Mouse (Mus musculus) bone marrow, adult 2 months (tissue): Measurements from ENCODE around the gene Gm29797.

ENCODE experiments used
- CTCF ChIP-seq: fragments of 200-500 bp; IDR thresholded peaks from 2 replicates; pipeline ENCODE4 v1.5.1; 2011; ENCODE audit warnings: low read length, control low read depth; ENCODE audit not compliant: control insufficient read depth, insufficient read depth
- POLR2A ChIP-seq: fragments of 200-500 bp; IDR thresholded peaks from 2 replicates; pipeline ENCODE4 v1.6.1; 2011; ENCODE audit warnings: low read depth, mild to moderate bottlenecking, control low read depth, low read length, borderline replicate concordance; ENCODE audit not compliant: control insufficient read depth

DNA sequence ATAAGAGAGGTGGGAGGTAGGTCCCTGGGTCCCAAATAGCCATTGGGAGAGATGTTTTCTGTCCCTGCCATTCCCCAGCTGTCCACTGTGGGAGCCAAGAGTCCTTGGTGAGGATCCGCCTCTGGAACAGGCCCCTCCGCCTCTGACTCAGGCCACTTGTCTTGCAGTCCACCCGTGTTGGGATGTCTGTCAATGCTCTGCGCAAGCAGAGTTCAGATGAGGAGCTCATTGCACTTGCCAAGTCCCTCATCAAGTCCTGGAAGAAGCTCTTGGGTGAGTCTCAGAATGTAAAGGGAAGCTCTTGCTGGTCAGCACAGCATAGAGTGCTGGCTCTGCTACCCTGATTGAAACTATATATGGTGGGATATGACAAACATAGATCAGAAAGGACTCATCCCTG is 26.5 kb downstream of the Gm29797 start:
- TF ChIP-seq CTCF (no peak), POLR2A (no peak)
